Mouse (Mus musculus) testis, adult 2 months (tissue): ENCODE measurements at regions not wholly inside any gene's neighbourhood (a gene's known extent, or its start where the extent isn't known, plus 50 kb on each side); places are given as distances from the start of the nearest gene placed in this dataset.

ENCODE experiments used
- H3K27ac ChIP-seq: fragments of 200-500 bp; 2 replicates; pipeline ENCODE4 v1.5.1; 2012; ENCODE audit warnings: low read depth, low read length; ENCODE audit not compliant: control insufficient read depth, insufficient read depth
- H3K27me3 ChIP-seq: fragments of 200-500 bp; 2 replicates; pipeline ENCODE4 v1.6.1; 2012; ENCODE audit warnings: mild to moderate bottlenecking, low read length, moderate library complexity; ENCODE audit not compliant: control insufficient read depth, insufficient read depth
- H3K36me3 ChIP-seq: fragments of 200-500 bp; 2 replicates; pipeline ENCODE4 v1.6.1; 2012; ENCODE audit warnings: mild to moderate bottlenecking, low read length; ENCODE audit not compliant: control insufficient read depth, insufficient read depth
- H3K4me1 ChIP-seq: fragments of 200-500 bp; 2 replicates; pipeline ENCODE4 v1.6.1; 2012; ENCODE audit warnings: low read length; ENCODE audit not compliant: control insufficient read depth, insufficient read depth
- H3K4me3 ChIP-seq: fragments of 200-500 bp; 2 replicates; pipeline ENCODE4 v1.5.1; 2012; ENCODE audit warnings: low read depth, mild to moderate bottlenecking, low read length, moderate library complexity, mixed read lengths; ENCODE audit not compliant: control insufficient read depth
- CTCF ChIP-seq: fragments of 200-500 bp; IDR thresholded peaks from 2 replicates; pipeline ENCODE4 v1.5.1; 2012; ENCODE audit warnings: low read depth, mild to moderate bottlenecking, inconsistent platforms, low read length, moderate library complexity; ENCODE audit not compliant: control insufficient read depth, insufficient read depth, insufficient replicate concordance
- POLR2A ChIP-seq: fragments of 200-500 bp; IDR thresholded peaks from 2 replicates; pipeline ENCODE4 v1.6.1; 2012; ENCODE audit warnings: low read depth, mild to moderate bottlenecking, inconsistent platforms, low read length, moderate library complexity; ENCODE audit not compliant: control insufficient read depth

- Histone ChIP-seq H3K27me3 (no peaks in the 10 kb centered on the region), H3K4me3 (no peak overlapping the region), H3K4me1 (no peaks in the 10 kb centered on the region), H3K27ac (no peak overlapping the region), H3K36me3 (no peaks in the 10 kb centered on the region)
- no peak for TF ChIP-seq POLR2A
- TF ChIP-seq CTCF: no peak
These were observed 888.1 kb downstream of the 5730522E02Rik start for GRCm38 (mm10) chr11:25322426-25322825.

GRCm38 (mm10) chr11:25321494-25321893 is 889.1 kb downstream of the 5730522E02Rik start:
- Histone ChIP-seq H3K27ac (no peak overlapping the region), H3K27me3 (no peaks in the 10 kb centered on the region), H3K4me3 (no peak overlapping the region), H3K4me1 (no peaks in the 10 kb centered on the region), H3K36me3 (no peaks in the 10 kb centered on the region)
- TF ChIP-seq CTCF (no peak), POLR2A (no peak)

- Histone ChIP-seq H3K4me1 (no peaks in the 10 kb centered on the region), H3K36me3 (no peaks in the 10 kb centered on the region), H3K27ac (no peak overlapping the region), H3K4me3 (no peak overlapping the region), H3K27me3 (no peaks in the 10 kb centered on the region)
- TF ChIP-seq POLR2A (no peak), CTCF (no peak)
These were observed 895.9 kb downstream of the 5730522E02Rik start for GRCm38 (mm10) chr11:25314645-25315044.

GRCm38 (mm10) chr11:25313879-25314278 is 896.7 kb downstream of the 5730522E02Rik start:
- no peak overlapping the region for H3K4me3 ChIP-seq
- H3K36me3 ChIP-seq: no peaks in the 10 kb centered on the region
- H3K27me3 ChIP-seq: no peaks in the 10 kb centered on the region
- TF ChIP-seq POLR2A: no peak
- TF ChIP-seq CTCF: no peak
- no peaks in the 10 kb centered on the region for H3K4me1 ChIP-seq
- H3K27ac ChIP-seq: no peak overlapping the region

- Histone ChIP-seq H3K27ac (no peak overlapping the region), H3K4me1 (no peaks in the 10 kb centered on the region), H3K27me3 (no peaks in the 10 kb centered on the region), H3K4me3 (no peak overlapping the region), H3K36me3 (no peaks in the 10 kb centered on the region)
- no peak for TF ChIP-seq CTCF
- TF ChIP-seq POLR2A: no peak
These were observed 897.3 kb downstream of the 5730522E02Rik start for GRCm38 (mm10) chr11:25313308-25313707.

- Histone ChIP-seq H3K4me3 (no peak overlapping the region), H3K27me3 (no peaks in the 10 kb centered on the region), H3K4me1 (no peaks in the 10 kb centered on the region), H3K36me3 (no peaks in the 10 kb centered on the region), H3K27ac (no peak overlapping the region)
- no peak for TF ChIP-seq POLR2A
- TF ChIP-seq CTCF: no peak
These were observed 899.8 kb downstream of the 5730522E02Rik start for GRCm38 (mm10) chr11:25310754-25311153.

- Histone ChIP-seq H3K27ac (no peak overlapping the region), H3K4me3 (no peak overlapping the region), H3K27me3 (no peaks in the 10 kb centered on the region), H3K4me1 (no peaks in the 10 kb centered on the region), H3K36me3 (no peaks in the 10 kb centered on the region)
- TF ChIP-seq CTCF (peak; percentile 29; the same call in 1 of the 2 replicates), POLR2A (no peak)
These were observed 909.4 kb downstream of the 5730522E02Rik start for GRCm38 (mm10) chr11:25301130-25301529.

GRCm38 (mm10) chr11:25288346-25288745 is 922.2 kb downstream of the 5730522E02Rik start:
- H3K4me1 ChIP-seq: no peaks in the 10 kb centered on the region; the same call in 1 of the 2 replicates
- no peak overlapping the region for H3K27ac ChIP-seq
- H3K4me3 ChIP-seq: no peak overlapping the region
- H3K36me3 ChIP-seq: no peaks in the 10 kb centered on the region
- H3K27me3 ChIP-seq: no peaks in the 10 kb centered on the region
- TF ChIP-seq CTCF (no peak), POLR2A (no peak)
